Mouse (Mus musculus): ENCODE measurements around the gene Il17rd. TPM values are rescaled to one million over a fixed set of nuclear protein-coding genes. Genes with fewer than 3 reads are reported as not detected.

Il17rd gene
- polyA plus RNA-seq, 1 experiment from 2014 or later, result 2.4 TPM

DNA sequence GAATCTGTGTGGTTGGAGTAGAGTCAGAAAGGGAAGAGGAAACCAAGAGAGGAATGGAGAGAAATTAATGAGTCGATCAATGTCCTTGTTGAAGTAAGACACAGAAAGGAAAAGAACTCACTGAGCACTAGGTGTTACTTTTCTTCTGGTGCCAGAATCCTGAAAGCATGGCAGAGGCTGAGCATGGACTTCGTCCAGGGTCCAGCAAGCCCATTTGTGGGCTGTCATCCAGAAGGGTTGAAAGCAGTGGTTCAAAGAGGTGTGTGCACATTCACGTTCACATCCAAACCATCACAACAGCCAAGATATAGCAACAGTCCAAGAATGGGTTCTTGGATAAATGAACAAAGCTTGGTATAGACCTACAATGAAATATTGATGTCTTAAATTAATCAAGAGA is 91.3 kb downstream of the Il17rd start:
- Histone ChIP-seq H3K27ac (no peak overlapping the region), H3K9ac (no peak overlapping the region), H3K9me3 (no peaks in the 10 kb centered on the region), H3K27me3 (no peaks in the 10 kb centered on the region), H3K36me3 (no peaks in the 10 kb centered on the region), H3K4me2 (no peak overlapping the region), H3K4me1 (no peaks in the 10 kb centered on the region), H3K4me3 (no peak overlapping the region)
- ATAC-seq (ENCODE audit: borderline replicate concordance, extremely low read depth, low FRiP score, low TSS enrichment), result no peak
- 89% methylated on average over 3 of the region's 3 CpGs for WGBS

DNA sequence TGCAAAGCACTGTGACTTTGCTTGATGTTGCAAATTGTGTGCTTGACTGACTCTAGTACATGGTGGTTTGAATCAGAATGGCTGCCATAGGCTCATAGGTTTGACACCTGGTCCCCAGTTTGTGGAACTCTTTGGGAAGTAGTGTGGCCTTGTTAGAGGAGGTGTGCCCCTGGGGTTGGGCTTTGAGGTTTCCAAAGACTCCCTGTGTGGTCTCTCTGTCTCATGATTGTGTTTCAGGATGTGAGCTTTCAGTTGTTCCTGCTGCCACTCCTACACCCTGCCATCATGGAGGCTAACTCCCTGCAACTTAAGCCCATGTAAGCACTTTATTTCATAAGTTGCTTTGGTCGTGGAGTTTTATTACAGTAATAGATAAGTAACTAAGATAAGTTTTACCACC is 91.9 kb downstream of the Il17rd start:
- ATAC-seq (ENCODE audit: borderline replicate concordance, extremely low read depth, low FRiP score, low TSS enrichment), result no peak
- Histone ChIP-seq H3K4me1 (no peaks in the 10 kb centered on the region), H3K36me3 (no peaks in the 10 kb centered on the region), H3K27me3 (no peaks in the 10 kb centered on the region), H3K9ac (no peak overlapping the region), H3K27ac (no peak overlapping the region), H3K9me3 (no peaks in the 10 kb centered on the region), H3K4me3 (no peak overlapping the region), H3K4me2 (no peak overlapping the region)
- 67% methylated on average over 1 of the region's 1 CpGs for WGBS

DNA sequence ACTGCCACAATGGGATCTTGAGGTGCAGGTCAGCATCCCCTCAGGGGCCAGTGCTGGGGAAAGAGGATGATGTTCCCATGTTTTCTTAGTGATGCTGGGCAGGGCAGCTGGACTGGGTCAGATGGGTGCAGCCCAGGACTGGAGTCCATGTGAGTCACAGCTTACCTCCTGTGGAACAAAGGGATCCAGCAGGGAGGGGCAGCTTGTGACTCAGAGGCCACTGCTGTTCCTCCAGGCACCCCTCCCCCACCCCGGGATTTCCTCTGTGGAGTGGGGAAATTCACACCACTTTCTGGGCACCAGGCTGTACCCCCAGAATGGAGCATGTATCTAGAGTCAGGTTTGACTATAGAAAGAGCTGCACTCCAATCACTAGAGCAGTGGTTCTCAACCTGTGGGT is 92.8 kb downstream of the Il17rd start:
- Histone ChIP-seq H3K27me3 (no peaks in the 10 kb centered on the region), H3K9ac (no peak overlapping the region), H3K9me3 (no peaks in the 10 kb centered on the region), H3K27ac (no peak overlapping the region), H3K4me3 (no peak overlapping the region), H3K4me1 (no peaks in the 10 kb centered on the region), H3K4me2 (no peak overlapping the region), H3K36me3 (no peaks in the 10 kb centered on the region)
- no peak for ATAC-seq (ENCODE audit: borderline replicate concordance, extremely low read depth, low FRiP score, low TSS enrichment)
- WGBS, result 61% methylated on average over 1 of the region's 1 CpGs

DNA sequence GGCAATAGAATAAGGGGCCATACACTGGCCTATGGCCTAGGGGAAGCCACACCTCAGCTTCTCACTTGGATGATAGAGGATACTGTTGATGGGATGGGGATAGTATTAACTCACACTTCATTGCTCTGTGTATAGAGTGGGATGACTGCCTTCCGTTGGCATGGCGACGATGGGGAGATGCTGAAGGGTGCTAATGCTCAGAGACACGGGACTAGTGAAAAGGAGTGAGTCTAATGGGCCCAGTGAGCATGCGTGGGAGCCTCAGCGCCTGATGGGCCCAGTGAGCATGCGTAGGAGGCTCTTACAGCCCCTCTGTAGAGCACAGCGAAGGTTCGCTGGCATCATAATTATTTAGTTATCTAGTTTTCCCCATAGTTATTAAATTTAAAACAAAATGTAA is 100.2 kb downstream of the Il17rd start:
- ATAC-seq (ENCODE audit: borderline replicate concordance, extremely low read depth, low FRiP score, low TSS enrichment), result no peak
- Histone ChIP-seq H3K9ac (no peak overlapping the region), H3K27ac (no peak overlapping the region), H3K4me2 (no peak overlapping the region), H3K27me3 (no peaks in the 10 kb centered on the region), H3K4me3 (no peak overlapping the region), H3K4me1 (no peaks in the 10 kb centered on the region), H3K36me3 (no peaks in the 10 kb centered on the region), H3K9me3 (no peaks in the 10 kb centered on the region)
- 91% methylated on average over 9 of the region's 9 CpGs for WGBS

DNA sequence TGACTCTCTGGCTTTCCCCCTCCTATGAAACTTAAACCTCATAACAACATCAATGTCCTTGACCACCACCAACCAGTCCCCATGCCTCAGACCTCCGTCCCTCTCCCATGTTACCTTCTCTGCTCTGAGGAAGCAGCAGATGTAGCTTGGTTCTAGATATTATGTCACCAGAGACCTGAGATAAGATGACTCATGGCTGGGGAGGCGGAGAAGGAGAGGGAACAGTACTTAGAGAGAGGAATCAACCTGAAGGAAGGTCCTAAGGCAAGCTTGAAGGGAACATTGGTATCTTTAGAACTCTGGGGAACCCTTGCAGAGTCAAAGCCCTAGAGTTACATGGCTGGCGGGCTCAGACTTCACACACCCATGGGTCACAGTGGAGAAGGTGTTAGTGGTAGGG is 101.2 kb downstream of the Il17rd start:
- no peak for ATAC-seq (ENCODE audit: borderline replicate concordance, extremely low read depth, low FRiP score, low TSS enrichment)
- WGBS, result 87% methylated on average over 3 of the region's 3 CpGs
- no peaks in the 10 kb centered on the region for H3K9me3 ChIP-seq
- H3K9ac ChIP-seq, result no peak overlapping the region
- no peaks in the 10 kb centered on the region for H3K4me1 ChIP-seq
- no peak overlapping the region for H3K4me2 ChIP-seq
- no peaks in the 10 kb centered on the region for H3K36me3 ChIP-seq
- H3K27me3 ChIP-seq, result no peaks in the 10 kb centered on the region
- H3K27ac ChIP-seq, result no peak overlapping the region
- H3K4me3 ChIP-seq, result no peak overlapping the region

DNA sequence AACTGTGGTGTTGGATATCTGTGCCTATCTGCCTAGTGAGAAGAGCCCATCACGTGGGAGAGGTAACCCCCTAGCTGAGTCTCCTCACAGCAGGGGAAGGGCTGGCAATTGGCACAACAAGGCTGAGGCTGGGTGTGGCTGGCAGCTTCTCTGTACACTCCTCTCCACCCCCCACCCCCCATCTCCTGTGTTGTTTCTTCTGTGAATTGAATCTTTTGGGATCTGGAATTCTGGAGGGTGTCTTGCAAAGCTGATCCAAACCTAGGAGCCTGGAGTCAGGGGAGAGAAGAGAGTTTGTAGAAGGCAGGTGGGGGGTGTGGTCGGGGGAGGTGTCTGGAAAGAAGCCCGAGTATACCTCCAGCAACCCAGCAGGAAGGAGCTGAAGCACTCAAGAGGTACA is 102.7 kb downstream of the Il17rd start:
- H3K9me3 ChIP-seq, result no peaks in the 10 kb centered on the region
- no peaks in the 10 kb centered on the region for H3K4me1 ChIP-seq
- 19% methylated on average over 3 of the region's 3 CpGs for WGBS
- no peak overlapping the region for H3K4me2 ChIP-seq
- H3K4me3 ChIP-seq, result no peak overlapping the region
- no peak overlapping the region for H3K27ac ChIP-seq
- no peaks in the 10 kb centered on the region for H3K36me3 ChIP-seq
- no peaks in the 10 kb centered on the region for H3K27me3 ChIP-seq
- no peak overlapping the region for H3K9ac ChIP-seq
- no peak for ATAC-seq (ENCODE audit: borderline replicate concordance, extremely low read depth, low FRiP score, low TSS enrichment)

DNA sequence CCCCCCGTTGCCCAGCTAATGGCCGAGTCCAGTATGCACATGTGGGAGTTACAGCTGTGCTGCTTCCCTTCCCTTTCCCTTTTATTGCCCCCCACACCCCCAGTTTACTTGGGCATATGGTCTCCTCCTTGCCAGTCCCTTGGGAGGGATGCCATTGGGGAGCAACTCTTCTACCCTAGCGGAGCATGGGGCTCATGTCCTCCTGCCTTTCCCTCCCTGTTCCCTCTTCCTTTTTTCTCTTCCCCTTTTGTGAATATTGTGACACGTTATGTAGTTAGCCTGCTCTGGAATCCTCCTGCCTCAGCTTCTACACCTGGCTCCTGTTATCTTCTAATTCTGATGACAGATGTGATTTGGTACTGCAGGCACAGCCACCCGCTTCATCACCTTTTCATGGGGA is 103.9 kb downstream of the Il17rd start:
- Histone ChIP-seq H3K4me2 (no peak overlapping the region), H3K9me3 (no peaks in the 10 kb centered on the region), H3K9ac (no peak overlapping the region), H3K4me1 (no peaks in the 10 kb centered on the region), H3K4me3 (no peak overlapping the region), H3K27me3 (no peaks in the 10 kb centered on the region), H3K27ac (no peak overlapping the region), H3K36me3 (no peaks in the 10 kb centered on the region)
- WGBS, result 82% methylated on average over 5 of the region's 5 CpGs
- ATAC-seq (ENCODE audit: borderline replicate concordance, extremely low read depth, low FRiP score, low TSS enrichment), result no peak

DNA sequence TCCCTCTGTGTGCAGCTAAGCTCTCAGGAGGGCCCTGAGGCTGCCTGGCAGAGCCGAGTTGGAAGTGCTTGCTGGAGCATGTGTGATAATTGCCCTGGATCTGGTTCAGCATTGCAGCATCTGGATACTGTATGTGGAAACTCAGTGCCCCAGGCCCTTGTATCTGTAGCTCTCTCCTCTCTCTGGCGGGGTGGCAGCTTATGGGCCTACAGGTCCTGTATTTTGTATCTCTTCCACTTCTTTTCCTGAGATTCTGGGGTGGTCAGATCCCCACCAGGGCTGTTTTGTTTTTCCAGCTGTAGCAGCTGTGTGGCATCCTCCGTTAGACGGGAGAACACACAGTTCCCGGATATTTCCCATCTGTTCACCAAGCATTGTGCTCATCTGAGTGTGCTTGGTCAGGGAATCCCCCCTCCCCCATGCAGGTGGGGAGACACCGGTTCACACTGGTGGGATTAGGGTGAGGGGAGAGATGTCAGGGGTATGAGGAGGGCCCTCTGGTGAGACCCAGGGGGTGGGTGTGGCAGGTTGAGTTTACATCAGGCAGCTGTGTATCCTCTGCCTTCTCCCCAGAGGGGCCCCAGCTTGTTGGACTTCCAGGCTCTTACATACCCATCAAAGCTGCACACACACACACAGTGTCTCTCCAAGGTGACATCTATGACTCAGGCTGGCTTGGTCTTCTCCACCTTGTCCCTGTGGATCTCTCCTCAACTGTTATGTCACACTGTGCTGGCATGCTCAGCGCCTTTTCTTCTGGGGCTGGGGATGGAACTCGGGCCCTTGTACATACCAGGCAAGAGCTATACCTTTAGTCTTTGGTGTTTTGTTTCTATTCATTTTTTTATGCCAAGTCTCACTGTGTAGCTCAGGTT is 106.7 kb downstream of the Il17rd start:
- no peaks in the 10 kb centered on the region for H3K9me3 ChIP-seq
- no peak overlapping the region for H3K9ac ChIP-seq
- no peak for ATAC-seq (ENCODE audit: borderline replicate concordance, extremely low read depth, low FRiP score, low TSS enrichment)
- H3K36me3 ChIP-seq, result no peaks in the 10 kb centered on the region
- H3K27me3 ChIP-seq, result no peaks in the 10 kb centered on the region
- H3K27ac ChIP-seq, result no peak overlapping the region
- WGBS, result 45% methylated on average over 8 of the region's 8 CpGs
- no peak overlapping the region for H3K4me3 ChIP-seq
- H3K4me2 ChIP-seq, result no peak overlapping the region
- no peaks in the 10 kb centered on the region for H3K4me1 ChIP-seq

DNA sequence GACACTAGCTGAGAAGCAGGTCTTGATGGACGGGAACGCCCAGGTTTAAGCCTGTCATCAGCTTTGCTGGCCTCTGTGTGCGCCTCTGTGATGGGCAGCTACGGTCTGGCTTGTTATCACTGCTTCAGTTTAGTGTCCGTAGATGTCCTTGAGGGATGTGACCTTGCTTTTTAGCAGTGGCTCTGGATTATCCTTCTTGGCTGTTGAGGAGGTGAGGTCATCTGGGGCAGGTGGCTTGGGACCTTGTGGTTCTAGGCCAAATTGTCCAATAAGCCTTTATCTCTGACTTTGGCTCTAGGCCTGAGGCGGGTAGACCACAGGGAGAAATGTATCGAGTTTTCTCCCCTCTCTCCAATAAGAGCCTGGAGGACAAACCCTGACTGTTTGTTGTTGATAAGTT is 109.0 kb downstream of the Il17rd start:
- H3K27me3 ChIP-seq, result no peaks in the 10 kb centered on the region
- no peak overlapping the region for H3K4me3 ChIP-seq
- no peak for ATAC-seq (ENCODE audit: borderline replicate concordance, extremely low read depth, low FRiP score, low TSS enrichment)
- H3K9me3 ChIP-seq, result no peaks in the 10 kb centered on the region
- no peak overlapping the region for H3K4me2 ChIP-seq
- 89% methylated on average over 7 of the region's 7 CpGs for whole genome bisulfite sequencing
- H3K9ac ChIP-seq, result no peak overlapping the region
- H3K27ac ChIP-seq, result no peak overlapping the region
- no peaks in the 10 kb centered on the region for H3K36me3 ChIP-seq
- peaks cover 7% of the 10 kb centered on the region for H3K4me1 ChIP-seq

DNA sequence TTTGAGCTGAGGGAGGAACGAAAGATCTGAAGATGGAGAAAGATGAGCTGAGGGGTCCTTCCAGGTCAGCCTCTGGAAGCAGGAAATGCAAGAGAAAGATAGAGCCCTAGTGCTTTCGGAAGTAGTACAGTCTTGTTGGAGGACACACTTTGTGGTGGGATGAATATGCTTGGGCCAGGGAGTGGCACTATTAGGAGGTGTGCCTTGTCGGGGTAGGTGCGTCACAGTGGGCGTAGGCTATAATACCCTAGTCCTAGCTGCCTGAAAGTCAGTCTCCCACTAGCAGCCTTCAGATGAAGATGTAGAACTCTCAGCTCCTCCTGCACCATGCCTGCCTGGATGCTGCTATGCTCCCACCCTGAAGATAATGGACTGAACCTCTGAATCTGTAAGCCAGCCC is 110.7 kb downstream of the Il17rd start:
- Histone ChIP-seq H3K4me2 (no peak overlapping the region), H3K4me1 (peaks cover 7% of the 10 kb centered on the region), H3K27ac (no peak overlapping the region), H3K9me3 (no peaks in the 10 kb centered on the region), H3K27me3 (no peaks in the 10 kb centered on the region), H3K36me3 (no peaks in the 10 kb centered on the region), H3K9ac (no peak overlapping the region), H3K4me3 (no peak overlapping the region)
- WGBS, result 82% methylated on average over 5 of the region's 5 CpGs
- no peak for ATAC-seq (ENCODE audit: borderline replicate concordance, extremely low read depth, low FRiP score, low TSS enrichment)

DNA sequence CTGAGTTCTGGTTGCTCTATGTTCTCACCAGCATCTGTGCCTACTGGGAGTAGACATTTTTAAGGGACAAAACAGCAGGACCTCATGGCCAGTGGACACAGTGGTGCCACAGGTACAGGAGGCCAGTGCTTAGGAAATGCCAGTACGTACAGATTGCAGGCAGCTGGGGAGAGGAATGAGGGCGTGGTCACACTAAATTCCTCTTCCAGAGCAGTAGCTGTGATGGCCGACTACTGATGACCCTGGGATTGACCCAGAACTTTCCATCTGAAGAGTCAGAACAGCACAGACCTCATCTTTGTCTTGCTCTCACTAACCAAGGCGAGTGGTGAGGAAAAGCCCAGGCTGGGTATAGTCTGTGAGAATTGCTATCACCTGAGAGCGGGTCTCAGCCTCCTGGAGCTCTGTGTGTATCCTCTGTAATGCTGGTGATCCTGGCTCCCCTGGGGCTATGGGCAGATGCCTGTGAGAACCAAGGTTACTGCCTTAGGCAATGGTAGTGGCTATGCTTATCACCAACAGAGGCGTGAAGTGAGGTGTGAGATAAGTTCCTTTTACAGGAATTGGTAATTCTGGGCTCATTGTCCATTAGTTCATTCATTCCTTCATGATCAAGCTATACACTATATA is 111.4 kb downstream of the Il17rd start:
- H3K27me3 ChIP-seq, result no peaks in the 10 kb centered on the region
- ATAC-seq (ENCODE audit: borderline replicate concordance, extremely low read depth, low FRiP score, low TSS enrichment), result no peak
- H3K9me3 ChIP-seq, result no peaks in the 10 kb centered on the region
- no peak overlapping the region for H3K9ac ChIP-seq
- no peak overlapping the region for H3K4me2 ChIP-seq
- H3K27ac ChIP-seq, result no peak overlapping the region
- WGBS, result 49% methylated on average over 6 of the region's 6 CpGs
- no peak overlapping the region for H3K4me3 ChIP-seq
- H3K4me1 ChIP-seq, result peaks cover 7% of the 10 kb centered on the region
- H3K36me3 ChIP-seq, result no peaks in the 10 kb centered on the region

DNA sequence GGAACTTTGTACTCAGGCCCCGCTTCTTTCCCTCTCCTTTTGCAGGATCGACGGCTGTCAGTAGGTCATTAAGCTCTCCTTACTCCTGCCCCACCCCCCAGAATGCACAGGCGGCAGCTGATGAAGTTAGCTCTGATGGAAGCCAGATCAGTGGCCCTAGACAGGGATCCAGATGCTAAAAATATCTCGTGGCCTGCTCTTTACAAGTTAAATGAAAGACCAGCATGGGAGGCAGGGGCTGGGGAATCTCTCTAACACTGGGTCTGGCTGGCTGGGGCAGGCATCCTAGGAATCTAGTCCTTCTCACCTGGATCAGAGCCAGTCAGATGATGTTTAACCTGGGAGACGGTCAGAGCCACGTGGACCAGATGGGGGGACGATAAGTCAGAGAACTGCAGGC is 112.7 kb downstream of the Il17rd start:
- no peaks in the 10 kb centered on the region for H3K36me3 ChIP-seq
- H3K27ac ChIP-seq, result 0 out of 2 replicates have a peak overlapping the region, but pooled peaks have one; percentile 52
- no peak overlapping the region for H3K9ac ChIP-seq
- H3K9me3 ChIP-seq, result no peaks in the 10 kb centered on the region
- 8% methylated on average over 8 of the region's 8 CpGs for WGBS
- H3K4me3 ChIP-seq, result no peak overlapping the region
- peak; percentile 82 for ATAC-seq (ENCODE audit: borderline replicate concordance, extremely low read depth, low FRiP score, low TSS enrichment)
- no peaks in the 10 kb centered on the region for H3K27me3 ChIP-seq
- peaks cover 7% of the 10 kb centered on the region for H3K4me1 ChIP-seq
- no peak overlapping the region for H3K4me2 ChIP-seq

All from lung, embryonic 15.5 days (tissue).